Mouse (Mus musculus): ENCODE measurements around the gene Smchd1. TPM values are rescaled to one million over a fixed set of nuclear protein-coding genes. Genes with fewer than 3 reads are reported as not detected.

Gene Smchd1
- polyA plus RNA-seq, 1 experiment = 2.3 TPM

DNA sequence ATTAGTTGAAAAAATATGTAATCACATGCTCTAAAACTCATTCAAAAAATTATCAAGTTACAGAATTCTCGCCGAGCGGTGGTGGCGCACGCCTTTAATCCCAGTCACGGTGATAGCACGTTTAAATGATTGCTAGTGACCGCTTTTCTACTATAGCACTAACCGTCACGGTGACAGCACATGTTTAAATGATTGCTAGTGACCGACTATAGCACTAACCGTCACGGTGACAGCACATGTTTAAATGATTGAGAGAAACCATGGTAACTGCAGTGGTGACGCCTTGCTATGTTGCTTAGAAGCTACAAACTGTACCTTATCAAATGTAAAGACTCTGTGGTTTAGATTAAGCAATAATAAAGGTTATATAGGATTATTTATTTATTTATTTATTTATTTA lies 94.8 kb downstream of the Smchd1 start:
- 97% methylated on average over 14 of the region's 14 CpGs for WGBS
- H3K27ac ChIP-seq (ENCODE audit: insufficient read depth, low read depth, low read length) = no peak overlapping the region
- TF ChIP-seq CTCF (IDR thresholded peaks at IDR 0.05; ENCODE audit: extremely low read depth, insufficient read length, insufficient replicate concordance, low read depth, low read length) = no peak
- no peak overlapping the region for H3K4me3 ChIP-seq (ENCODE audit: low read depth, low read length)
- no peaks in the 10 kb centered on the region for H3K4me1 ChIP-seq (ENCODE audit: control insufficient read depth, insufficient read depth, insufficient read length, low read length)
- H3K27me3 ChIP-seq (ENCODE audit: control insufficient read depth, insufficient read depth, low read length) = no peaks in the 10 kb centered on the region
- H3K36me3 ChIP-seq (ENCODE audit: control insufficient read depth, insufficient read depth, low read length) = peaks cover 16% of the 10 kb centered on the region

DNA sequence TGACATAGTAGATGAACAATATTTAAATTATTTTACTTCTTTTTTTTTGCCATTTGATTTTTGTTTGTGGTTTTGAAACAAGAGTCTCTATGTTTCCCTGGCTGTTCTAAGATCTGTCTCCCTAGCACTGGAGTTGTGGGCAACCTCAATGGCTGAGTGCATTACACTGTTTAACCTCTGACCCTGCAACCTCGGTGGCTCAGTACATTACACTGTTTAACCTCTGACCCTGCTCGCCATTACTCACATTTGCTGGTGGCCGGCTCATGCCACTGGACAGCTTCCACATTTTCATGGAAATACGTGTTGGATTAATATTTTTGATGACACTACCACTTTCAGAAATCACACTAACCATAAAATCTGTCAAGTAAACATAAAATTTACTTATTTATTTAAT lies 97.2 kb downstream of the Smchd1 start:
- peaks cover 20% of the 10 kb centered on the region for H3K36me3 ChIP-seq (ENCODE audit: control insufficient read depth, insufficient read depth, low read length)
- 77% methylated on average over 4 of the region's 4 CpGs for WGBS
- TF ChIP-seq POLR2A (IDR thresholded peaks at IDR 0.05; ENCODE audit: low read depth, low read length) = no peak
- no peak for TF ChIP-seq CTCF (IDR thresholded peaks at IDR 0.05; ENCODE audit: extremely low read depth, insufficient read length, insufficient replicate concordance, low read depth, low read length)

DNA sequence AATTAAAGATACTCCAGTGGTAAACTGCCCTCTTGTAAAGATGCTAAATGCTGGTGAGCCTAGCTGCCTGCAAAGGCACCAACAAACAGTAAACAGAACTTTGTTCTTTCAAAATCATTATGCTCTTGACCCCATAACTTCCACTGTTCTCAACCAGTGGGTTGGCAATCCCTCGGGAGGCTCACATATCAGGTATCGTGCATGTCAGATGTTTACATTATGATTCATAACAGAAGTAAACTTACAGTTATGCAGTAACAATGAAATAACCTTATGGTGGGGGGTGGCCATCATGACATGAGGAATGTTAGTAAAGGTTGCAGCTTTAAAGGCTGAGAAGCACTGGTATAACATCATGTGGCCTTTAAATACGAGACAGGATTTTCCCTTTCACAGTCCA lies 119.6 kb downstream of the Smchd1 start:
- no peak overlapping the region for H3K4me3 ChIP-seq (ENCODE audit: low read depth, low read length)
- H3K27me3 ChIP-seq (ENCODE audit: control insufficient read depth, insufficient read depth, low read length) = no peaks in the 10 kb centered on the region
- no peak overlapping the region for H3K27ac ChIP-seq (ENCODE audit: insufficient read depth, low read depth, low read length)
- H3K36me3 ChIP-seq (ENCODE audit: control insufficient read depth, insufficient read depth, low read length) = peaks cover 43% of the 10 kb centered on the region
- WGBS = 59% methylated on average over 3 of the region's 3 CpGs
- TF ChIP-seq POLR2A (IDR thresholded peaks at IDR 0.05; ENCODE audit: low read depth, low read length) (no peak), CTCF (IDR thresholded peaks at IDR 0.05; ENCODE audit: extremely low read depth, insufficient read length, insufficient replicate concordance, low read depth, low read length) (no peak)
- H3K4me1 ChIP-seq (ENCODE audit: control insufficient read depth, insufficient read depth, insufficient read length, low read length) = no peaks in the 10 kb centered on the region

More for the DNA sequence above, 97.2 kb downstream of the Smchd1 start:
- H3K27me3 ChIP-seq (ENCODE audit: control insufficient read depth, insufficient read depth, low read length) = no peaks in the 10 kb centered on the region
- H3K27ac ChIP-seq (ENCODE audit: insufficient read depth, low read depth, low read length) = no peak overlapping the region
- no peak overlapping the region for H3K4me3 ChIP-seq (ENCODE audit: low read depth, low read length)
- no peaks in the 10 kb centered on the region for H3K4me1 ChIP-seq (ENCODE audit: control insufficient read depth, insufficient read depth, insufficient read length, low read length)

DNA sequence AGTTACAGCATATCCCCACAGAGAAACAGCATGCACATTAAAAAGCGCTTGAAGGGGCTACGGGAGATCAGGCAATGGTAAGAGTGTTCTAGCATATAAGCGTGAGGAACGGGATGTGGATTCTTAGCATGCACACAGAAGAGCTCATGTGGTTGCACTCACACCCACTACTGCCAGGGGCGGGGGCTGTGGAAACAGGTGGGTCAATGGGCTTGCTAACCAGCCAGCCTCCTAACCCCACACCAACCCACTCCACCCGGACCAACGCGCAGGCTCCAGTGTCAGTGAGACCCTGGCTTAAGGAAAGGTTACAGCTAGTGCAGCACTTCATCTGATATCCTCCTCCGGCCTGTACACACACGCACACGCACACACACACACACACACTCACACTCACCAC lies 120.9 kb downstream of the Smchd1 start:
- H3K36me3 ChIP-seq (ENCODE audit: control insufficient read depth, insufficient read depth, low read length) = peaks cover 42% of the 10 kb centered on the region
- 96% methylated on average over 11 of the region's 11 CpGs for WGBS
- no peak overlapping the region for H3K27ac ChIP-seq (ENCODE audit: insufficient read depth, low read depth, low read length)
- H3K4me1 ChIP-seq (ENCODE audit: control insufficient read depth, insufficient read depth, insufficient read length, low read length) = no peaks in the 10 kb centered on the region
- no peak overlapping the region for H3K4me3 ChIP-seq (ENCODE audit: low read depth, low read length)
- TF ChIP-seq CTCF (IDR thresholded peaks at IDR 0.05; ENCODE audit: extremely low read depth, insufficient read length, insufficient replicate concordance, low read depth, low read length) (no peak), POLR2A (IDR thresholded peaks at IDR 0.05; ENCODE audit: low read depth, low read length) (no peak)
- no peaks in the 10 kb centered on the region for H3K27me3 ChIP-seq (ENCODE audit: control insufficient read depth, insufficient read depth, low read length)

DNA sequence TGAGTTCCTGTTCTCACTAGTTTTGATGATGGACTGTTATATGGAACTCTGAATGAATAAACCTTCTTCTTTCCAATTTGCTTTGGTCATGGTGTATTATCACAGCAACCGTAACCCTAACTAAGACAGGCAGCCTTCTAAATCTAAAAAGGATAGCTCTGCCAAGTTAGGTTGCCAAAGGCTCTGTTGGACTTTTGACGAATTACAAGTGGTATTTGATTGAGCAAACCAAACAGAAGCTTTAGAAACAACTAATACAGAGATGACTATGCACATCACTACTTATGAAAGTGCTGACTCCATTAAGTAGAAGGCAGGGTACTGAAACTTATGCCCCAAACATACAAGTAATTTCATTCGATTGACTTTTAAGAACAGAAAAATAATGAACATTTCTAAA lies 127.0 kb downstream of the Smchd1 start:
- TF ChIP-seq POLR2A (IDR thresholded peaks at IDR 0.05; ENCODE audit: low read depth, low read length) (no peak), CTCF (IDR thresholded peaks at IDR 0.05; ENCODE audit: extremely low read depth, insufficient read length, insufficient replicate concordance, low read depth, low read length) (no peak)
- 85% methylated on average over 3 of the region's 3 CpGs for WGBS
- H3K4me3 ChIP-seq (ENCODE audit: low read depth, low read length) = no peak overlapping the region
- H3K4me1 ChIP-seq (ENCODE audit: control insufficient read depth, insufficient read depth, insufficient read length, low read length) = no peaks in the 10 kb centered on the region
- H3K36me3 ChIP-seq (ENCODE audit: control insufficient read depth, insufficient read depth, low read length) = peaks cover 48% of the 10 kb centered on the region
- no peaks in the 10 kb centered on the region for H3K27me3 ChIP-seq (ENCODE audit: control insufficient read depth, insufficient read depth, low read length)
- H3K27ac ChIP-seq (ENCODE audit: insufficient read depth, low read depth, low read length) = no peak overlapping the region

DNA sequence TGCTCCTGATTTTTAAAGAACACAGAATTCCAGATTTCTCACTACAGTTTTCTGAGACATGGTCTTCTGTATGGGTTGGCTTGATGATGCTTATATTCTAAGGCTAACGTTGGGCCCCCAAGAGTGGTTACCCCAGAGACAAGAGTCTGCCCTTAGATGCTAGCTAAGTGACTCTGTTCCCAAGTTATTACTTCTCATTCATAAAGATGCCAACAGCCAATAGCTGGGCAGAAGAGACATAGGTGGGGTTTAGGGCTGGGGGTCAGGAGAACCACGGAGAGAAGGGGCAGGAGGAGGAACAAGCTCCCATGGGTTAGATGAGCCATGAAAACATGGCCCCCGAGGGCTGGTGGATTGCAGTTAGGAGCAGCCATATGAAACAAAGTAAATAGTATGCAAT lies 133.1 kb downstream of the Smchd1 start:
- Histone ChIP-seq H3K27me3 (ENCODE audit: control insufficient read depth, insufficient read depth, low read length) (no peaks in the 10 kb centered on the region), H3K36me3 (ENCODE audit: control insufficient read depth, insufficient read depth, low read length) (peaks cover 14% of the 10 kb centered on the region), H3K4me3 (ENCODE audit: low read depth, low read length) (no peak overlapping the region), H3K27ac (ENCODE audit: insufficient read depth, low read depth, low read length) (no peak overlapping the region), H3K4me1 (ENCODE audit: control insufficient read depth, insufficient read depth, insufficient read length, low read length) (no peaks in the 10 kb centered on the region)
- 90% methylated on average over 3 of the region's 3 CpGs for WGBS
- TF ChIP-seq POLR2A (IDR thresholded peaks at IDR 0.05; ENCODE audit: low read depth, low read length) (no peak), CTCF (IDR thresholded peaks at IDR 0.05; ENCODE audit: extremely low read depth, insufficient read length, insufficient replicate concordance, low read depth, low read length) (no peak)

DNA sequence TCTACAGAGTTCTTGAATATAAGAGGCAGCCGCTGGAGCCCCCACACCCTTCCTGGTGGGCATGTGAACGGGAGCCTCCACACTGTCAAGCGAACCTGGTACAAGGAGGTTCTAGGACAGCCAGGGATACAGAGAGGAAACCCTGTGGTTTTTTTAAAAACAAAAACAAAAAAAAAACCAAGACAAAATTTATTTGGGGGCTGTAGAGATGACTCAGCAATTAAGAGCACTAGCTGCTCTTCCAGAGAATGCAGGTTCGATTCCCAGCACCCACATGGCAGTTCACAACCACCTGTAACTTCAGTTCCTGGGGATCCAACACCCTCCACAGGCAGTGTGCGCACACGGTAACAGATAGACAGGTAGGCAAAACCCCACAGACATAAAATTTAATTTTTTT lies 136.5 kb downstream of the Smchd1 start:
- H3K27me3 ChIP-seq (ENCODE audit: control insufficient read depth, insufficient read depth, low read length) = no peaks in the 10 kb centered on the region
- TF ChIP-seq CTCF (IDR thresholded peaks at IDR 0.05; ENCODE audit: extremely low read depth, insufficient read length, insufficient replicate concordance, low read depth, low read length) = no peak
- TF ChIP-seq POLR2A (IDR thresholded peaks at IDR 0.05; ENCODE audit: low read depth, low read length) = no peak
- H3K36me3 ChIP-seq (ENCODE audit: control insufficient read depth, insufficient read depth, low read length) = peaks cover 2% of the 10 kb centered on the region
- no peaks in the 10 kb centered on the region for H3K4me1 ChIP-seq (ENCODE audit: control insufficient read depth, insufficient read depth, insufficient read length, low read length)
- H3K27ac ChIP-seq (ENCODE audit: insufficient read depth, low read depth, low read length) = no peak overlapping the region
- WGBS = 95% methylated on average over 6 of the region's 6 CpGs
- H3K4me3 ChIP-seq (ENCODE audit: low read depth, low read length) = no peak overlapping the region

DNA sequence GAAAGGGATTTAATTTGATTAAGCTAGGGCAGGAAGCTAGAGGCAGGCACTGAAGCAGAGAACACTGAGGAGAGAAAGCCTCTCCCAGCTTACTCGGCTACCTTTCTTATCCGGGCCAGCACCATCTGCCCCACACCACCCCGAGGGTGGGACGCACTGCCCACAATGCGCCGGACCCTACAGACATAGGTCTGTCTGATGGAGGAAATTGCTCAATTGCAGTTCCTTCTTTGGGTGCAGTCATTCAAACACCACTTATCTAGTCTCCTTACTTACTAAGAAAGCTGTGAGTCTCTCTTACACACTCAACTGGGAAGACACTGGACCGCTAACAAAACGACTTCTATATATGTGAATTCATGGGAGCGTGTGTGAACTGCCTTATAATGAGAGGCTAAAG lies 137.6 kb downstream of the Smchd1 start:
- no peaks in the 10 kb centered on the region for H3K36me3 ChIP-seq (ENCODE audit: control insufficient read depth, insufficient read depth, low read length)
- no peak overlapping the region for H3K27ac ChIP-seq (ENCODE audit: insufficient read depth, low read depth, low read length)
- TF ChIP-seq CTCF (IDR thresholded peaks at IDR 0.05; ENCODE audit: extremely low read depth, insufficient read length, insufficient replicate concordance, low read depth, low read length) (no peak), POLR2A (IDR thresholded peaks at IDR 0.05; ENCODE audit: low read depth, low read length) (no peak)
- H3K4me3 ChIP-seq (ENCODE audit: low read depth, low read length) = no peak overlapping the region
- 82% methylated on average over 9 of the region's 9 CpGs for WGBS
- no peaks in the 10 kb centered on the region for H3K4me1 ChIP-seq (ENCODE audit: control insufficient read depth, insufficient read depth, insufficient read length, low read length)
- H3K27me3 ChIP-seq (ENCODE audit: control insufficient read depth, insufficient read depth, low read length) = no peaks in the 10 kb centered on the region
